Mouse (Mus musculus) megakaryocyte-erythroid progenitor cell, adult 5-6 weeks (primary cell): ENCODE results near the gene Msh6. TPM values are rescaled to one million over a fixed set of nuclear protein-coding genes. Genes with fewer than 3 reads are reported as not detected.
"Not testable (repeated sequence)": the region's sequence is repeated elsewhere in the genome, so short reads cannot be mapped to it uniquely, and the experiment has no call there.

Source experiments
- ATAC-seq: replicated peaks from 2 replicates; pipeline ENCODE4 v1.8.0; 2016; ENCODE audit warnings: mild to moderate bottlenecking, inconsistent platforms; ENCODE audit not compliant: severe bottlenecking, poor library complexity, low FRiP score, low TSS enrichment
- total RNA-seq, 2 experiments: library from RNA; stranded (forward) in 1 of 2; stranded (reverse) in 1 of 2; fragments of 200-1000, 215-1000 nt in 1 of 2; fragments of >200 nt in 1 of 2; fragmentation: Nextera tagmentation in 1 of 2; gene quantifications; 2 replicates each; pipeline ENCODE4 v1.2.3; 2014 to 2017

The Msh6 gene
- total RNA-seq, 2 experiments from 2014 or later = 77.6 to 138 TPM

GRCm38 (mm10) chr17:87976154-87976806 lies 1.4 kb downstream of the Msh6 start:
- ATAC-seq = peak; percentile 27

- ATAC-seq = not testable (repeated sequence)
Measured at GRCm38 (mm10) chr17:87976927-87977326, 2.1 kb downstream of the Msh6 start.

- not testable (repeated sequence) for ATAC-seq
Measured at GRCm38 (mm10) chr17:87979696-87980095, 4.8 kb downstream of the Msh6 start.

GRCm38 (mm10) chr17:87982112-87982511 lies 7.2 kb downstream of the Msh6 start:
- ATAC-seq = no peak

- ATAC-seq = no peak
Measured at GRCm38 (mm10) chr17:87983313-87983712, 8.5 kb downstream of the Msh6 start.

DNA sequence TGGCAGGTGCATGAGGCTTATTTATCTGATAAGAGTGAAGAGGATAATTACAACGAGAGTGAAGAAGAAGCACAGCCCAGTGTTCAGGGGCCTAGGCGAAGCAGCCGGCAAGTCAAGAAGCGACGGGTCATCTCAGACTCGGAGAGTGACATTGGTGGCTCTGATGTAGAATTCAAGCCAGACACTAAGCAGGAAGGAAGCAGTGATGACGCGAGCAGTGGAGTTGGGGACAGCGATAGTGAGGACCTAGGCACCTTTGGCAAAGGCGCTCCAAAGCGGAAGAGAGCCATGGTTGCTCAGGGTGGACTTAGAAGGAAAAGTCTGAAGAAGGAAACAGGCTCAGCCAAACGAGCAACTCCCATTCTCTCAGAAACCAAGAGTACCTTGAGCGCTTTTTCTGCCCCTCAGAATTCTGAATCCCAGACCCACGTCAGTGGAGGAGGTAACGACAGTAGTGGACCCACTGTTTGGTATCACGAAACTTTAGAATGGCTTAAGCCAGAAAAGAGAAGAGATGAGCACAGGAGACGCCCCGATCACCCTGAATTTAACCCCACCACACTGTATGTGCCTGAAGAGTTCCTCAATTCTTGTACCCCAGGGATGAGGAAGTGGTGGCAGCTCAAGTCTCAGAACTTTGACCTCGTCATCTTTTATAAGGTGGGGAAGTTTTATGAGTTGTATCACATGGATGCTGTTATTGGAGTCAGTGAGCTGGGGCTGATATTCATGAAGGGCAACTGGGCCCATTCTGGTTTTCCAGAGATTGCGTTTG lies 9.8 kb downstream of the Msh6 start:
- ATAC-seq = no peak

DNA sequence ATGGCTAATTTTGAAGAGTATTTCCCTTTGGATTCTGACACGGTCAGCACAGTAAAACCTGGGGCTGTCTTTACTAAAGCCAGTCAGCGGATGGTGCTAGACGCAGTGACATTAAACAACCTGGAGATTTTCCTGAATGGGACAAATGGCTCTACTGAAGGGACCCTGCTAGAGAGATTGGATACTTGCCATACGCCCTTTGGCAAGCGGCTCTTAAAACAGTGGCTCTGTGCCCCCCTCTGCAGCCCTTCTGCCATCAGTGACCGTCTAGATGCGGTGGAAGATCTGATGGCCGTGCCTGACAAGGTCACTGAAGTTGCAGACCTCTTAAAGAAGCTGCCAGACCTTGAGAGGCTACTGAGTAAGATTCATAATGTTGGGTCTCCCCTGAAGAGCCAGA lies 11.1 kb downstream of the Msh6 start:
- ATAC-seq = no peak

DNA sequence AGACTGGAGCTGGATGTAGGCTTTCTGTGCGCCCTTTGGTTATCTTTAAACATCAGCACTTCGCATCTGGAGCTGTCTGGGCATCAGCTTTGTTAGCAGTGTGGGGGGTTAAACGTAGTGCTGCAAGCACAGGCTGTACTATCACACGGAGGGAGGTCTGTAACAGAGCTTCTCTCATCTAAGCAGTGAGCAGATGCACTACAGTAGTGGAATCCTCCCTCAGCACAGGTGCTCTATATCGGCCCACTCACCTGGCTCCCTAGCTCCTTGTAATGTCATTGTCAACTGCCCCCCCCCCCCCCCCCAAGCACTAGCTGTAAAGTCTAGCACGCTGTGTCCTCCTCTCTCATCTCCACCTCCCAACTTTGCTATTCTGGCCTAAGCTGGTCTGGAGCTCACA lies 12.6 kb downstream of the Msh6 start:
- ATAC-seq = no peak

DNA sequence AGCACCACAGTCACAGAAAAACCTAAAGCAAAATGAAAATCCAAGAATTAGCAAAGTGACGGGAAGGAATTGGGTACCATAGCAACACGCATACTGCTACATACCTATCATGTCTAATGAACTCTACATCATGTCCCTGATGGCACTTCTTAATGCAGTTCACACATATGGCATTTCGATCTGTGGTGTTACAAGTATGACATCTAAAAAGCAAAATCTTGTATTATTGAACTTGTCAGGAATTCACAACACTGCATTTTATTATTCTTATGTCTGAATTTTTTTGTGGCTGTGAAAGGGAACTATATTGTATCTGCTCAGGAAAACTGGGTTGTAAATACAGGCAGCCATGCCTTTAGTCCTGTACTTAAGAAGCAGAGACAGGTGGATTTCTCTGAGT lies 17.3 kb downstream of the Msh6 start:
- ATAC-seq = no peak

- no peak for ATAC-seq
Measured at GRCm38 (mm10) chr17:87993338-87993737, 18.5 kb downstream of the Msh6 start.

- ATAC-seq = no peak
Measured at GRCm38 (mm10) chr17:87997808-87998207, 22.9 kb downstream of the Msh6 start.

- ATAC-seq = no peak
Measured at GRCm38 (mm10) chr17:88004892-88005291, 30.0 kb downstream of the Msh6 start.

- no peak for ATAC-seq
Measured at GRCm38 (mm10) chr17:88006956-88007355, 32.1 kb downstream of the Msh6 start.

DNA sequence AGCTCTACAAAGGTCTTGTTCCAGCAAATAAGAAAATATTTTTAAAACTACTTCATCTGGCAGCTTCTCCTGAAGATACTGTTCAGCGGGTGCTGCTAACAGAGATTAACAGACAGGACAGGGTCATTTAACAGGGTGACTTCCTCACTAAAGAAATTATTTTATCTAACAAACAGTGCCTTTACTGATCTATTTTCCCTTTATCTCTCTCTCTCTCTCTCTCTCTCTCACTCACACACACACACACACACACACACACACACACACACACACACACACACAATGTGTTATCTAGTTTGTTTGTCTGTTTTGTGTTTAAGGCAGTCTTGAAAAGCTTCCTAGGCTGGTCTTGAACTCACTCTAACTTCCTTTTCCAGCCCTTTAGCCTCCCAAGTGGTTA lies 39.6 kb downstream of the Msh6 start:
- peak; percentile 63 for ATAC-seq

GRCm38 (mm10) chr17:88016027-88016426 lies 41.2 kb downstream of the Msh6 start:
- ATAC-seq = not testable (repeated sequence)

DNA sequence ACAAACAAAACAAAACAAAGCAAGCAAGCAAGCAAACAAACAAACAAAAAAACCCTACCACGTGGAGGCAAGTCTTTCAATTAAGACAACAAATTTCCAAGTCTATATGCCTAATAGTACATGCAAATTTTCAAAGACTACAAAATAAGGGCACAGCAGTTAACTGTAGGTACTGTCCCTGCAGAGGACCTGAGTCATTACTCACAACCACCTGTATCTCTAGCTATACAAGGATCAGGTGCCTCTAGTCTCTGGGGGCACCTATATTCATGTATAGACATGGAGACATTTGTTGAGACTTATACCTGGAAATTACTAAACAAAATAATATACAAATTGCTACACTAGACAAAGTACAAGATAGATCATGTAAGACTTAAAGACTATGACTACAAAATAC lies 49.1 kb downstream of the Msh6 start:
- no peak for ATAC-seq

DNA sequence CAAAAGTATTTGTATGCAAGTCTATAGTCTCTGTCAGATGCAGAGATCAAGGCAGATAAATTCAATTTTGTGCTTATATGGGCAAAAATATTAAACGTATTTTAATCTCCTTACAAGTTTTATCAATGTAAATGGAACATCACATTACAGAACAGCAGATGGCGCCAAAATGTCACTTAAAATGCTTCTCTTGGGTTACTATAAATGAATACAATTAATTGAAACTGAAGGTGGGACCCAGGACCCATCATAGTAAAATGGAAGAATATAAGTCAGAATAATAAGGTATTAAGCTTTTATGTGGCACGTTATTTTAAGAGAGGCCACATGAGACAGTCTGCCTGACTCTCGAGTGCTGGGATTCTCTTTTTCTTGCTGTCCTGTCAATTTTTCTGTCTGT lies 50.4 kb downstream of the Msh6 start:
- peak; percentile 71 for ATAC-seq

- ATAC-seq = no peak
Measured at GRCm38 (mm10) chr17:88029194-88029970, 54.5 kb downstream of the Msh6 start.

DNA sequence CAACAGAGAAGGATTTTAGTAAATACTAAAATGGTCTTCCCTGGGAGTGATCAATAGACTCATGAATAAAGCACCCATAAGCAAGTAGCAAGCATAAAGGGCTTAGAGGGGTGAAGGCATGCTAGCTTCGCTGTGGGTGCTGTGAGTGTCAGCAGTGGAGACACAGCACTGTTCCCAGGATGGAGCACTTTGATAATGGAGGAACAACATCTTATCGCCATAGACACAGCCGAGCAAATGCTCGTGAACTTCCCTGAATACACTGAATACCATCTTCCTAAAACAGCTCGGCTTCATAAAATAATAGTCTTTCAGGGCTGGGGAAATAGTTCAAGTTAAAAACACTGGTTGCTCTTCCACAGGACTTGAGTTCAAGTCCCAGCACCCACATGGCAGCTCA lies 56.9 kb downstream of the Msh6 start:
- ATAC-seq = peak; percentile 54

DNA sequence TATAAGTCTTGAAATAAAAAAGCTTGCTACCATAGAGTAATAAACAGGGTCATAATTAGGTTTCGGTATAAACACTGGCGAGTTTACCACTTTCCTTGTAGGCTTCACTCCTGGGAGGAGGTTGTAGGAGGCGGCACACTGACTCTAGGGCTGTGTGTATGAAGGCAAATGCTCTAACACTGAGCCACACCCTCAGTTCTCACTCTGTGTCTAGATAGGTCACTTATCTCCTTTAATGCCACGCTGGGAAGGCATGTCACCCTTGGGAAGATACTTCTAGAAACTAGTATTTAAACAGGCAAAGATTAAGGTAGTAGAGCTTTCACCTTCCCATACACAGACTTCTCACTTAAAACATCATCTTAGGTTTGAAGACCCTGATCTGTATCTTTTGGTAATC lies 59.6 kb downstream of the Msh6 start:
- peak; percentile 91 for ATAC-seq
